Mouse (Mus musculus) embryonic facial prominence, embryonic 11.5 days (tissue): Measurements from ENCODE around the gene Dock6. TPM values are rescaled to one million over a fixed set of nuclear protein-coding genes. Genes with fewer than 3 reads are reported as not detected.

ENCODE experiments used
- ATAC-seq: fragments of 200-750 bp; cut with Nextera tagmentation; replicated peaks from 2 replicates; pipeline ENCODE4 v1.8.0; 2017; ENCODE audit warnings: low read depth; ENCODE audit not compliant: insufficient number of reproducible peaks, low FRiP score, low TSS enrichment
- DNase-seq: peaks from one replicate; pipeline ENCODE4 v3.0.0-alpha.2; 2015; ENCODE audit warnings: low spot score
- H3K27ac ChIP-seq: fragments of 300-500 bp; sonication (generic); replicated peaks from 2 replicates; pipeline ENCODE4 v1.5.1; 2014; ENCODE audit warnings: mild to moderate bottlenecking, low read depth, low read length, control low read depth
- H3K27me3 ChIP-seq: fragments of 300-500 bp; sonication (generic); 2 replicates; pipeline ENCODE4 v1.6.1; 2014; ENCODE audit warnings: mild to moderate bottlenecking, low read length, moderate library complexity, mixed read lengths; ENCODE audit not compliant: control insufficient read depth, insufficient read depth
- H3K36me3 ChIP-seq: fragments of 300-500 bp; sonication (generic); replicated peaks from 2 replicates; pipeline ENCODE4 v1.6.1; 2014; ENCODE audit warnings: low read depth, mild to moderate bottlenecking, low read length, moderate library complexity, mixed read lengths; ENCODE audit not compliant: control insufficient read depth, insufficient read depth
- H3K4me1 ChIP-seq: fragments of 300-500 bp; sonication (generic); 2 replicates; pipeline ENCODE4 v1.6.1; 2014; ENCODE audit warnings: low read length, mixed read lengths; ENCODE audit not compliant: control insufficient read depth, insufficient read depth
- H3K4me2 ChIP-seq: fragments of 300-500 bp; sonication (generic); 2 replicates; pipeline ENCODE4 v1.6.1; 2014; ENCODE audit warnings: low read depth, mild to moderate bottlenecking, control low read depth, low read length, moderate library complexity
- H3K4me3 ChIP-seq: fragments of 300-500 bp; sonication (generic); 2 replicates; pipeline ENCODE4 v1.5.1; 2014; ENCODE audit warnings: low read depth, low read length, control low read depth
- H3K9ac ChIP-seq: fragments of 300-500 bp; sonication (generic); replicated peaks from 2 replicates; pipeline ENCODE4 v1.6.1; 2014; ENCODE audit warnings: mild to moderate bottlenecking, control low read depth, low read length
- H3K9me3 ChIP-seq: fragments of 300-500 bp; sonication (generic); replicated peaks from 2 replicates; pipeline ENCODE4 v1.6.1; 2016; ENCODE audit warnings: mild to moderate bottlenecking, low read length, inconsistent platforms, mixed read lengths; ENCODE audit not compliant: control insufficient read depth
- WGBS: fragments of 180-500 bp; shearing (Covaris S2); extraction: QIAGEN DNeasy Blood & Tissue Kit; methylation state at CpG from one replicate; pipeline ENCODE4 v1.1.7; 2014; 5-methylcytosine and 5-hydroxymethylcytosine counted together
- polyA plus RNA-seq: library from polyadenylated mRNA; unstranded; fragments of >200 nt; fragmentation: Nextera tagmentation; extraction: Ambion mirVana; gene quantifications from 2 replicates; pipeline ENCODE4 v1.2.1, GENCODE M21; 2014

The Dock6 gene
- polyA plus RNA-seq, 1 experiment from 2014 or later, result 15.6 TPM

DNA sequence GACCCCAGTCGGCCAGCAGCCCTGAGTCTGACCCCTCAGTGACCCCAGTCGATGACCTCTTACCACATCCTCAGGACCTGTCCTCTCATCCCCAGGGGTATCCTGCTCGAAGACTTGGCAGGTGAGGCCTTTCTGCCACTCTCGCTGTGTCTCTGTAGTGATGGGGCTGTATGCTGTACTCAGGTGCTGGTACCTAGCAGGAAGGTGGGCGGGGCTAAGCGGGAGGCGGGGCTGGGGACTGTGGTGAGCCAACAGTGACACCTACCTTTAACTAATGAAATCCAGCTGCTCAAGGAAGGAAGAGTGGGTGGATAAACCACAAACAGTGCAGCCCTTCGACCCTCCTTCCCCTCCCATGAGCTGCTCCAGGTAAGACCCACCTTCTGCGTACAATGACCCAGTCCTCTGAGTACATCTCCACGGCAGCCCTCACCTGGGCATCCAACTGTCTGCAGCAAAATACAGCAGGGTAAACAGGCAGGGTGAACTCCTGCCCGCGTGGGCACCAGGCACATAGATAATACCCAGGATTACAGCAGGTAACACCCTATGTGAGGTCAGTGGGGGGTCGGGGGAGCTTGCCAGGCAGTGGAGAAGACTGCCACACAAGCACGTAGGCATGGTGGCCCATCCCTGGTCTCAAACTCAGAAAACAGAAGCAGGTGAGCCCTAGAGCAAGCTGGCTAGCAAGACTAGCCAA lies 6.9 kb downstream of the Dock6 start:
- H3K27ac ChIP-seq, result no peak overlapping the region
- H3K9me3 ChIP-seq, result no peaks in the 10 kb centered on the region
- no peak overlapping the region for H3K9ac ChIP-seq
- H3K4me2 ChIP-seq, result no peak overlapping the region
- WGBS, result 46% methylated on average over 14 of the region's 14 CpGs
- ATAC-seq, result no peak
- peaks cover 18% of the 10 kb centered on the region for H3K4me1 ChIP-seq
- H3K36me3 ChIP-seq, result 0 out of 2 replicates have a peak, but pooled peaks cover 2% of the 10 kb centered on the region
- no peak for DNase-seq
- no peaks in the 10 kb centered on the region for H3K27me3 ChIP-seq
- no peak overlapping the region for H3K4me3 ChIP-seq

GRCm38 (mm10) chr9:21843086-21843485 lies 9.3 kb downstream of the Dock6 start:
- Histone ChIP-seq H3K9me3 (no peaks in the 10 kb centered on the region), H3K4me2 (no peak overlapping the region), H3K9ac (no peak overlapping the region), H3K27ac (no peak overlapping the region), H3K4me1 (peaks cover 17% of the 10 kb centered on the region), H3K27me3 (no peaks in the 10 kb centered on the region), H3K4me3 (no peak overlapping the region), H3K36me3 (0 out of 2 replicates have a peak, but pooled peaks cover 2% of the 10 kb centered on the region)
- no peak for DNase-seq
- ATAC-seq, result no peak
- 84% methylated on average over 6 of the region's 6 CpGs for WGBS

GRCm38 (mm10) chr9:21842391-21842790 lies 10.0 kb downstream of the Dock6 start:
- Histone ChIP-seq H3K27me3 (no peaks in the 10 kb centered on the region), H3K4me2 (no peak overlapping the region), H3K4me1 (peaks cover 10% of the 10 kb centered on the region), H3K4me3 (no peak overlapping the region), H3K27ac (no peak overlapping the region), H3K9me3 (no peaks in the 10 kb centered on the region), H3K36me3 (0 out of 2 replicates have a peak, but pooled peaks cover 2% of the 10 kb centered on the region), H3K9ac (no peak overlapping the region)
- no peak for ATAC-seq
- DNase-seq, result no peak
- WGBS, result 50% methylated on average over 5 of the region's 5 CpGs

GRCm38 (mm10) chr9:21841340-21841739 lies 11.1 kb downstream of the Dock6 start:
- H3K4me1 ChIP-seq, result no peaks in the 10 kb centered on the region
- no peak overlapping the region for H3K9ac ChIP-seq
- no peak overlapping the region for H3K4me2 ChIP-seq
- ATAC-seq (no peak), DNase-seq (no peak)
- H3K27me3 ChIP-seq, result no peaks in the 10 kb centered on the region
- WGBS, result 94% methylated on average over 6 of the region's 6 CpGs
- no peak overlapping the region for H3K27ac ChIP-seq
- 0 out of 2 replicates have a peak, but pooled peaks cover 2% of the 10 kb centered on the region for H3K36me3 ChIP-seq
- no peaks in the 10 kb centered on the region for H3K9me3 ChIP-seq
- H3K4me3 ChIP-seq, result no peak overlapping the region

DNA sequence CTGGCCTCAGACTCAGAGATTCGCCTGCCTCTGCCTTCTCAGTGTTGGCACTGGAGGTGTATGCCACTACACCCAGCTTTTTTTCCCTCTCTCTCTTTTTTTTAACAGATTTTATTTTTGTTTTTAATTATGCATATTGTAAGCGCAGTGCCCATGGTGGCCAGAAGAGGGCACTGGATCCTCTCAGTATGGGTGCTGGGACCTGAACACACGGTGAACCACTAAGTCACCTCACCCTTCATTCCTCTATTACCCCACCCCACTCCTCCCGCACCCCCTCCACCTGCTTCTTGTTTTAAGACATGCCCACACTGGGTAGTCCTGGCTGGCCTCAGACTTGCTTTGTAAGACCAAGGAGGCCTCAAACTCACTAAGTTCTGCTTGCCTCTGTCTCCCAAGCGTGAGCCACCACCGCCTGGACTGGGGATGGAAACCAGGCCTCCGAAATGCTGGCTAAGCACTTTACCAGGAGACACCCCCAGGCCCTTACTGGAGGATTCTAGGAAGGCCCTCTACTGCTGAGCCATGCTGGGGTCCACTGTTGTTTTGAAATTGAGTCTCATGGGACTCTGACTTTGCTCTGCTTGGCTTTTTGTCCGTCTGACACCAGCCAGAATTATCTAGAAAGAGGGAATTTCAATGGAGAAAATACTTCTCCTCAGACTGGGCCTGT lies 12.2 kb downstream of the Dock6 start:
- Histone ChIP-seq H3K9me3 (no peaks in the 10 kb centered on the region), H3K27ac (no peak overlapping the region), H3K4me3 (no peak overlapping the region), H3K36me3 (peaks cover 2% of the 10 kb centered on the region; the same call in 1 of the 2 replicates), H3K4me1 (no peaks in the 10 kb centered on the region), H3K9ac (no peak overlapping the region), H3K4me2 (no peak overlapping the region), H3K27me3 (no peaks in the 10 kb centered on the region)
- DNase-seq (peak; percentile 64), ATAC-seq (0 out of 2 replicates have a peak, but pooled peaks have one; percentile 61)
- 52% methylated on average over 8 of the region's 8 CpGs for WGBS

GRCm38 (mm10) chr9:21837690-21838089 lies 14.7 kb downstream of the Dock6 start:
- DNase-seq (no peak), ATAC-seq (no peak)
- no peaks in the 10 kb centered on the region for H3K27me3 ChIP-seq
- no peak overlapping the region for H3K27ac ChIP-seq
- no peaks in the 10 kb centered on the region for H3K4me1 ChIP-seq
- no peak overlapping the region for H3K4me3 ChIP-seq
- 95% methylated on average over 2 of the region's 2 CpGs for WGBS
- H3K4me2 ChIP-seq, result no peak overlapping the region
- H3K9ac ChIP-seq, result no peak overlapping the region
- peaks cover 2% of the 10 kb centered on the region for H3K36me3 ChIP-seq
- H3K9me3 ChIP-seq, result no peaks in the 10 kb centered on the region

- no peak within 1 kb of the TSS for H3K4me3 ChIP-seq
- no peaks in the 10 kb centered on the region for H3K4me1 ChIP-seq
- DNase-seq, result no peak
- H3K9me3 ChIP-seq, result no peaks in the 10 kb centered on the region
- H3K27ac ChIP-seq, result no peak within 1 kb of the TSS
- no peaks in the 10 kb centered on the region for H3K27me3 ChIP-seq
- peaks cover 4% of the 10 kb centered on the region for H3K36me3 ChIP-seq
- ATAC-seq, result no peak
- H3K4me2 ChIP-seq, result no peak within 1 kb of the TSS
- no peak within 1 kb of the TSS for H3K9ac ChIP-seq
- 85% methylated on average over 15 of the region's 15 CpGs for WGBS
Observed at GRCm38 (mm10) chr9:21835258-21835912, 17.1 kb downstream of the Dock6 start, which contains the start of gene Angptl8. TSS of gene Angptl8 (plus strand) at chr9:21835510.
